Mouse (Mus musculus): ENCODE data around the gene Paqr5. TPM values are rescaled to one million over a fixed set of nuclear protein-coding genes. Genes with fewer than 3 reads are reported as not detected.

Paqr5 gene
- 1 to 10 TPM in 1 of 2 experiments, under 1 TPM in 1; 0.94 to 1.1 TPM for total RNA-seq (2021)
- long read RNA-seq: 0 reads

DNA sequence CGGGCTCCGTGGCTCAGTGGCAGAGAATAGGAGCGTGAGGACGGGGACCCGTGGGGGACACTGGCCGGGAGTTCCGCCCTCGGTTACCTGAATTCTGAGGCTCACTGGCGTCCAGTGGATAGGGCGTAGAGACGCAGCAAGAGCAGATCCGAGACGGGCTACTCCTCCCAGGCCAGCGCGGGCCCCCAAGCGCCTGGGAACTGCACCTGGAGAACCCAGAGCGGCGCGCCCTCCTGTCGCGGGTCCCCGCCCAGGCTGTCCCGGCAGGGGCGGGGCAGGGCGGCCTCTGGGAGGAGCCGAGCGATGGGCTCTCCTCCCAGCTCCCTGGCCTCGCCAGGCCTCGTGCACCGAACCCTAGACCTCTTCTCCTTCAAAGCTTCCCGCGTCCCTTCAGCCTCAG, at the start of gene Paqr5:
Gene Paqr5, minus strand, starts transcription at position 257 of the 400 bp plus-strand sequence.
- peak in 1 of 2 experiments; percentile 18 for DNase-seq (ENCODE audit: low spot score in 2 of 2)

- DNase-seq (ENCODE audit: low spot score in 2 of 2): no peak
Observed at GRCm38 (mm10) chr9:62062234-62062633, 35.6 kb upstream of the Paqr5 start.

DNA sequence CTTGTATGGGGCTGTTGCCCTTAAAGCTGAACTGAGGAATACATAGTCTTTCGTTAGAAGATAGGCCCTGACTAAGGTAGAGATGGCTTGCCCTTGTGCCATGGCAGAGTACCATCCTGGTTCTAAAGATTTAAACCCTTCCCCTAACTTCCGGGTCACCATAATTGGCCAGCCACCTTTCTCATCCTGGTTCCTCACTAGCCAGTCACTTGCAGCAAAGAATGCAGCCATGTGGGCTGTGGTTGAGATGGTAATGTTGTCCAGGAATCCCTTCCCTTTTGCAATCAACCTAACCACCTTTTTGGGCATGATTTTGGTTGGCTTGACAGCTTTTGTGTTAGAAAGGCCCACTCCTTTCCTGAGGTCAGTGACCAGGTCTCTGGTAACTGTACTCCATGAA, 33.8 kb upstream of the Paqr5 start:
- DNase-seq (ENCODE audit: low spot score in 2 of 2): no peak

DNA sequence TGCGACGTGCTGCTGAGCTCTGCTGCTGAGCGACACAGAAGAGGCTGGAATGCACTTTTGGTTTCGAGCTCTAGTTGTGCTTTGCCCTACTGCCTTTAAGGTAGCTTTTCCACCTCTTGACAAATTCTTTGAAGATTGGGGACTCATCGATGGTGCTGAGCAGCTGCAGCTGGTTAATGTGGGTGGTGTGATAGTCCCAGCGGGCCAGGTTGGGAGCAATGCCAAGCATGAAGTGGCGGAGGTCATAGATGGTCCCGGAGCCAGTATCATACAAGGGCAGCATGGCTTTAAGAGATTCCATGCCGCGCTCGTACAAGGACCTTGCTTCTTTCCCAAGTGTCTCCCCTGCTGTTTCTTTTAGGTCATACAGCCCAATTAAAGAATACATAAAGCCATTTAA, 33.3 kb upstream of the Paqr5 start:
- DNase-seq (ENCODE audit: low spot score in 2 of 2): no peak

GRCm38 (mm10) chr9:62057881-62058506, 31.3 kb upstream of the Paqr5 start:
- DNase-seq (ENCODE audit: low spot score in 2 of 2): no peak

DNA sequence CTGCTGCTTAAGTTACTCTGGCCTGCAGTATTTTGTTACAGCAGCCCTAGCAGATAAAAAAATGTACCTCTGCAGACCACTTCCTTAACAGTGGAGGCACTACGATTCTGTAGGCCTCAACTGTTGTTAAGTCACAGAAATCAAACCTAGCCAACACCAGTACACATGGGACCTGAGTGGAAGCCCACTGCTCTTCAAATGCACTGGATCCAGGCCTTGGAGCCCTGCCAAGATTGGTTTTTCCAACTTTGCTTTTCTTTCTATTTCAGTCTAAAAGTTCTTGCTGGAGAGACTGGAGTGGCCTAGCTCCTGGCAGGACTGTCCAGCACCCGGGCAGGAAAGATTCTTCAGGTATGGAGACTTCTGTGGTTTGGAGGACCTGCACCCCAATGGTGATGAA, 29.6 kb upstream of the Paqr5 start:
- DNase-seq (ENCODE audit: low spot score in 2 of 2): no peak

DNA sequence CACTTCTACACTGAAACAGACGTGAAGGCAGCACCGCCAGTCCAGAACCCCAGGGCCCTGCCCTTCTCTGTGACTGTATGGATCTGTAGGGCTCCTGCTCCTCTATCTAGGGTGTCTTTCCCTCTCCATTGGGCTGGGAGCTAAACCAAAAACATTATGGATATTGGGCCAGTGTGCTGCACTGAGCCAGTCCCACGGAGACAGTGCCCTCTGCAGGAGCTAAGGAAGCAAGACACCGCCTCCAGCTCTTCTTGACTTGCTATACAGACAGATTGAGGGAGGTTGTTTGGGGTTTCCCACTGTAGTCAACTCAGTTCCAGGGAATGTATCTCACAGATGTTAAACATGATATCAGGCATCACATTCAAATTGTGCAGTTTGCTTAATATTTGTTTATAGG, 24.1 kb upstream of the Paqr5 start:
- DNase-seq (ENCODE audit: low spot score in 2 of 2): no peak

DNA sequence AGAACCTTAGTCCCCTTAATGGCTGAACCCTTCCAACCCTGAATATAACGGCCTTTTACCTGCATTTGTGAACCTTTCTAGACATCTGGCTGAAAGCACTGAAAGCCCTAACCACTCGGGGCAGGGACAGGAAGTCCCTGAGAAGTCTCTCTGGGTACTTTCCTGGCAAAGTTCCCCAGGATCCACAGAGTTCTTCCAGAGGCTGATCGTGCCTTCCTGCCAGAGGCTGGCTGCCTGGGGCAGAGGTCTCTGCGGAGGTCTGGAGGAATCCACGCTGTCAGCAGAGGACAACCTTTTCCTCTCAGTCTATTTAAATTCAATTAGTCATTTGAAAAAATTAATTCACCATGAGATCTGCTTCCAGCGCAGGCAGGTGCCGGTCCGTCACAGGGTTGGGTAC, 22.5 kb upstream of the Paqr5 start:
- DNase-seq (ENCODE audit: low spot score in 2 of 2): no peak

DNA sequence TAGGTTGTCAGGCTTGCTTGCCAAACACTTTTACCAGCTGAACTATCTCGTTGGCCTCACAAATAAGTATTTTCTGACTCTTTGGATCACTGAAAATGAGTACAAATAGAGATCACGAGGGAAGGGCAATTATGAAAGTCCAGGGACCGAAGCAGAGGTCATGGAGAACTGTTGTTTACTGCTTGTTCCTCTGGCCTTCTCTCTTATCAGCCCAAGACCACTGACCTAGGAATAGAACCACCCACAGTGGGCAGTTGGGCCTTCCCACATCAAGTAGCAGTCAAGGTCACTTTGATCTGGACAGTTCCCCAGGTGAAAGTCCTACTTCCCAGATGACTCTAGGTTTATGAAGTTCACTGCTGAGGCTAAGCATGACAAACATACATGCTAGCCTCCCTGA, 15.5 kb upstream of the Paqr5 start:
- DNase-seq (ENCODE audit: low spot score in 2 of 2): no peak

- peak; percentile 87 to 93 for DNase-seq (ENCODE audit: low spot score in 2 of 2)
Observed at GRCm38 (mm10) chr9:62040008-62040608, 13.5 kb upstream of the Paqr5 start.

DNA sequence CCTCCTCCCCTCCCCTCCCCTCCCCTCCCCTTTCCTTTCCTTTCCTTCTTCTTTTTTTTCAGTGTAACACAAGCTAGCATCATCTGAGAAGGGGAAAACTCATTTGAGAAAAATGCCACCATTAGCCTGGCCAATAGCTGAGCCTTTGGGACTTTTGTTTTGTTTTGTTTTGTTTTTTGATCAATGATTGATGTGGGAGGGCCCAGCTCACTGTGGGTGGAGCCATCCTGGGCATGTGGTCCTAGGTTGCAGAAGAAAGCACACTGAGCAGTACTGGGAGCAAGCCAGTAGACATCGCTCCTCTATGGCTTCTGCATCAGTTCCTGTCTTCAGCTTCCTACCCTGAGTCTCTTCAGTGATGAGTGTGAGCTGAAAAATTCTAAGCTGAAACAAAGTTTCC, 9.2 kb upstream of the Paqr5 start:
- DNase-seq (ENCODE audit: low spot score in 2 of 2): no peak

- DNase-seq (ENCODE audit: low spot score in 2 of 2): no peak
Observed at GRCm38 (mm10) chr9:62032206-62032605, 5.5 kb upstream of the Paqr5 start.

DNA sequence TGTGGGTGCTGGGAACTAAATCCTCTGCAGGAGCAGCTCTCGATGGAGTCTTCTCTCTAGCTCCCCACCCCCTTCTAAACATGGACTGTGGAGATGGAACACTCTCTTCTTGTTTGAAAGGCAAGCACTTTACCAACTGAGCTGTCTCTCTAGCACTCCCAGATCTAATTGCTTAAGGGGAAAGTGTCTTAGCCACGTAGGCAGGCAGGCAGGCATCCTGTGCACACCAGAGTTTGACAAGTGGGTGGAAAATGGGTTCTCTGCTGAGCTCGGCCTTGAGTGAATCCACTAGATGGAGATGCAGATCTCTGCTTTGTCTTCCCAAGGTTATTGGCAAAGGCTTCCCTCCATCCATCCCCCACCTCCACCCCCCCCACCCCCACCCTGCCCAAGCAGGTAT, 1.4 kb upstream of the Paqr5 start:
- DNase-seq (ENCODE audit: low spot score in 2 of 2): no peak

- DNase-seq (ENCODE audit: low spot score in 2 of 2): no peak
Observed at GRCm38 (mm10) chr9:62025056-62025455, 1.6 kb downstream of the Paqr5 start.

GRCm38 (mm10) chr9:62023879-62024278, 2.8 kb downstream of the Paqr5 start:
- DNase-seq (ENCODE audit: low spot score in 2 of 2): no peak

GRCm38 (mm10) chr9:62022961-62023680, 3.5 kb downstream of the Paqr5 start:
- no peak for DNase-seq (ENCODE audit: low spot score in 2 of 2)

DNA sequence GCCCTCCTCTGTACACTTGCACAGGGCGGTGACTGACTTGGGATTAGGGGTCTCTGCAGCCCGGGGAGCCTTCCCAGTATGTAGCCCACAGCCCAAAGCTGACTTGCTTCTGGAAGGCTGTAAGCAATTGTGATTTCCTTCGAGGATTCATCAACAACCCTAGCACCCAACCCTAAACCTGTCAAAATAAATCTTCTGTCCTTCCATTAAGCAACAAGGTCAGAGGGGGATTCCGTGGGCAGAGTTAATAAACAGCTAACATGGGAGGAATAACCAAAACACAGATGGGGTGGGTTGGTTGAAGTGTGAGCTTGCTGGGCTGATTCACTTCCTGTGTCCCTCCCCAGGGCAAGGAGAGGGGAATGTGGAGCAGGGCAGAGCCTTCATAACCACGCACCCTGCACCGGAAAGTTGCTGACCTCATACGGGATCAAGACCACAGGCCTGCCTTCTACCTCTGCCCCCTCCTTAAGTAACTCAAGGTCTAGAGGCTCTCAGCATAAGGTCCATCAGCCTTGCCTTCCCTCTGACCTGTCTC, 5.0 kb downstream of the Paqr5 start:
- DNase-seq (ENCODE audit: low spot score in 2 of 2): no peak

GRCm38 (mm10) chr9:62020259-62020658, 6.4 kb downstream of the Paqr5 start:
- no peak for DNase-seq (ENCODE audit: low spot score in 2 of 2)

DNA sequence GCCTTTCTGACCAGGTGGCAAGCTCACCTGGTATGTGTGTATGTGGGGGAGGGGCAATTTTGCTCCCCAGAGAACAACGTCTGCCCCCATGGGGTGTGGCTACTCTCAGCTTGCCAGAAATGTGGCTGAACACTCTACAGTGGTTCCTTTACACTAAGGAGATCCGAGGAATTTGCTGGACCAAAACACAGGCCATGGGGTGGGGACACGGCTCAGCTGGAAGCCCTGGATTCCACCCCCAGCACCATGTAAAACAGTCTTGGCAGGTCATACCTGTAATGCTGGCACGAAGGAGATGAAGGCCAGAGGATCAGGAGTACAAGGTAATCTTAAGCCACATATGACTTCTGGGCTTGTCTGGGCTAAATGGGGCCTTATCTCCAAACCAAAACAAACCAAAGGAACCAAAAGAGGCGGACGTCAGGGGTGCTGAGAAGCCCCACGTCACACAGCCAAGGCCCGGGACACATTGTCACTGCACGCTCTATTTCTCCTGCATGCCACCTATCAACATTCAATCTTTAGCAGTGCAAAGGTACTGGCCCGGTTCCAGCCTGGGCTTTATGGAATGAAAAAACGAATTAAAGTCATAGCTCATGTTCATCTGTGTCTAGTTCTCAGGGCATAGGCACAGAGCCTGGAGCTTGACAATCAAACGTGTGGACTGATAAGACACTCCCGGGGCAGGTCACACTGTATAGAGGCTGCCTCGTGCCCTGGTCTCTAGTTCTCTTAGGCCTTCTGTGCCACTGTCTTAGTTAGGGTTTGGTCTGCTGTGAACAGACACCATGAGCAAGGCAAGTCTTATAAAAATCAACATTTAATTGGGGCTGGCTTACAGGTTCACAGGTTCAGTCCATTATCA, 8.2 kb downstream of the Paqr5 start:
- no peak for DNase-seq (ENCODE audit: low spot score in 2 of 2)

- no peak for DNase-seq (ENCODE audit: low spot score in 2 of 2)
Observed at GRCm38 (mm10) chr9:62017329-62017728, 9.3 kb downstream of the Paqr5 start.

DNA sequence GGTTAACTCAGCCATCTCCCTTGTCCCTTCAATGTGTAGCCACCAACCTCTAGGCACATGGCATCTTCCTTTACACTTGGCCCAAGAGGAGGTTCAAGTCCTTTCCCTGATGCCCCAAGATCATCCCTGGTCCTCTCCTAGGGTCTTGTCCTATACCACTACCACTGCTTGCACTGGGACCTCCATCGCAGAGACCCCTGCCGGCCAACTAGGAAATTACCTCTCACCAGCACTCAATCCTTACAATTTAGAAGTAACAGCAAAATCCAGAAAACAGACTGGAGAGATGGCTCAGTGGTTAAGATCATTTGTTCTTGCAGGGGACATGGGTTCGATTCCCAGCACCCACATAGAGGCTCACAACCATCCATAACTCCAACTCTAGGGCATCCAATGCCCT, 11.2 kb downstream of the Paqr5 start:
- no peak for DNase-seq (ENCODE audit: low spot score in 2 of 2)
